Mouse (Mus musculus) stomach, embryonic 14.5 days (tissue): ENCODE measurements around the gene Trub2. TPM values are rescaled to one million over a fixed set of nuclear protein-coding genes. Genes with fewer than 3 reads are reported as not detected.
A peak's percentile ranks its signal among the peaks of the same experiment; 100 is the strongest.

Experiments
- ATAC-seq: fragments of 200-750 bp; cut with Nextera tagmentation; 2 replicates; pipeline ENCODE4 v1.8.0; 2017; ENCODE audit warnings: low read depth, moderate TSS enrichment; ENCODE audit not compliant: insufficient number of reproducible peaks, insufficient read depth, low FRiP score
- H3K27ac ChIP-seq: fragments of 300-500 bp; sonication (generic); 2 replicates; pipeline ENCODE4 v1.5.1; 2014; ENCODE audit warnings: mild to moderate bottlenecking, low read length, moderate library complexity, mixed read lengths
- H3K27me3 ChIP-seq: fragments of 300-500 bp; sonication (generic); 2 replicates; pipeline ENCODE4 v1.6.1; 2014; ENCODE audit warnings: low read length, control low read depth, mixed read lengths; ENCODE audit not compliant: control insufficient read depth, insufficient read depth
- H3K36me3 ChIP-seq: fragments of 300-500 bp; sonication (generic); 2 replicates; pipeline ENCODE4 v1.6.1; 2014; ENCODE audit warnings: mild to moderate bottlenecking, control low read depth, low read length, moderate library complexity, mixed read lengths; ENCODE audit not compliant: control insufficient read depth, insufficient read depth
- H3K4me1 ChIP-seq: fragments of 300-500 bp; sonication (generic); 2 replicates; pipeline ENCODE4 v1.6.1; 2014; ENCODE audit warnings: low read length, control low read depth, mixed read lengths; ENCODE audit not compliant: control insufficient read depth, insufficient read depth
- H3K4me2 ChIP-seq: fragments of 300-500 bp; sonication (generic); replicated peaks from 2 replicates; pipeline ENCODE4 v1.6.1; 2014; ENCODE audit warnings: low read depth, low read length, control low read depth
- H3K4me3 ChIP-seq: fragments of 300-500 bp; sonication (generic); 2 replicates; pipeline ENCODE4 v1.5.1; 2014; ENCODE audit warnings: low read depth, low read length, control low read depth
- H3K9ac ChIP-seq: fragments of 300-500 bp; sonication (generic); replicated peaks from 2 replicates; pipeline ENCODE4 v1.6.1; 2014; ENCODE audit warnings: low read depth, mild to moderate bottlenecking, control low read depth, low read length, moderate library complexity, mixed read lengths
- H3K9me3 ChIP-seq: fragments of 300-500 bp; sonication (generic); 2 replicates; pipeline ENCODE4 v1.6.1; 2016; ENCODE audit warnings: low read depth, low read length, control low read depth; ENCODE audit not compliant: control insufficient read depth
- WGBS: fragments of 180-500 bp; shearing (Covaris S2); extraction: QIAGEN DNeasy Blood & Tissue Kit; methylation state at CpG from one replicate; pipeline ENCODE4 v1.1.7; 2014; 5-methylcytosine and 5-hydroxymethylcytosine counted together
- polyA plus RNA-seq: library from polyadenylated mRNA; unstranded; fragments of >200 nt; fragmentation: Nextera tagmentation; extraction: Ambion mirVana; gene quantifications from 2 replicates; pipeline ENCODE4 v1.2.1, GENCODE M21; 2014

Trub2 gene
- polyA plus RNA-seq, 1 experiment from 2014 or later: 31.0 TPM

- Histone ChIP-seq H3K9ac (no peak overlapping the region), H3K4me2 (no peak overlapping the region), H3K36me3 (no peaks in the 10 kb centered on the region), H3K9me3 (no peaks in the 10 kb centered on the region), H3K4me1 (no peaks in the 10 kb centered on the region), H3K4me3 (no peak overlapping the region), H3K27ac (peak overlapping the region; percentile 40; the same call in 1 of the 2 replicates), H3K27me3 (no peaks in the 10 kb centered on the region)
- no peak for ATAC-seq
- 54% methylated on average over 11 of the region's 11 CpGs for WGBS
These were observed 20.2 kb downstream of the Trub2 start for GRCm38 (mm10) chr2:29767976-29768709.

GRCm38 (mm10) chr2:29764831-29765230 is 23.5 kb downstream of the Trub2 start:
- Histone ChIP-seq H3K27me3 (no peaks in the 10 kb centered on the region), H3K4me1 (no peaks in the 10 kb centered on the region), H3K36me3 (no peaks in the 10 kb centered on the region), H3K9ac (no peak overlapping the region), H3K27ac (no peak overlapping the region), H3K4me3 (no peak overlapping the region), H3K9me3 (no peaks in the 10 kb centered on the region), H3K4me2 (no peak overlapping the region)
- WGBS: 3% methylated on average over 1 of the region's 1 CpGs
- ATAC-seq: peak; percentile 68; the same call in 1 of the 2 replicates

- no peaks in the 10 kb centered on the region for H3K9me3 ChIP-seq
- H3K27ac ChIP-seq: no peak overlapping the region
- ATAC-seq: no peak
- no peaks in the 10 kb centered on the region for H3K4me1 ChIP-seq
- H3K36me3 ChIP-seq: no peaks in the 10 kb centered on the region
- H3K27me3 ChIP-seq: peaks cover 21% of the 10 kb centered on the region; the same call in 1 of the 2 replicates
- no peak overlapping the region for H3K9ac ChIP-seq
- no peak overlapping the region for H3K4me2 ChIP-seq
- no peak overlapping the region for H3K4me3 ChIP-seq
These were observed 32.6 kb downstream of the Trub2 start for GRCm38 (mm10) chr2:29755693-29756092.

GRCm38 (mm10) chr2:29752397-29752796 is 35.9 kb downstream of the Trub2 start:
- Histone ChIP-seq H3K9ac (no peak overlapping the region), H3K4me2 (no peak overlapping the region), H3K4me3 (no peak overlapping the region), H3K36me3 (no peaks in the 10 kb centered on the region), H3K4me1 (no peaks in the 10 kb centered on the region), H3K9me3 (no peaks in the 10 kb centered on the region), H3K27me3 (peaks cover 27% of the 10 kb centered on the region), H3K27ac (no peak overlapping the region)
- WGBS: 86% methylated on average over 5 of the region's 5 CpGs
- ATAC-seq: no peak

GRCm38 (mm10) chr2:29751497-29751896 is 36.8 kb downstream of the Trub2 start, which contains the start of gene Gm13420:
Gene Gm13420 (minus strand): TSS chr2:29751685.
- peak within 1 kb of the TSS; percentile 1; the same call in 1 of the 2 replicates for H3K9ac ChIP-seq
- H3K27ac ChIP-seq: peak within 1 kb of the TSS; percentile 69
- no peaks in the 10 kb centered on the region for H3K36me3 ChIP-seq
- H3K9me3 ChIP-seq: no peaks in the 10 kb centered on the region
- 4% methylated on average over 28 of the region's 28 CpGs for WGBS
- peaks cover 32% of the 10 kb centered on the region for H3K27me3 ChIP-seq
- no peaks in the 10 kb centered on the region for H3K4me1 ChIP-seq
- H3K4me2 ChIP-seq: peak within 1 kb of the TSS; percentile 32
- ATAC-seq: peak; percentile 81
- H3K4me3 ChIP-seq: peak within 1 kb of the TSS; percentile 18

- Histone ChIP-seq H3K4me3 (no peak overlapping the region), H3K36me3 (no peaks in the 10 kb centered on the region), H3K9ac (no peak overlapping the region), H3K4me2 (no peak overlapping the region), H3K9me3 (no peaks in the 10 kb centered on the region), H3K27me3 (peaks cover 32% of the 10 kb centered on the region), H3K27ac (no peak overlapping the region), H3K4me1 (no peaks in the 10 kb centered on the region)
- 81% methylated on average over 4 of the region's 4 CpGs for WGBS
- ATAC-seq: no peak
These were observed 39.8 kb downstream of the Trub2 start for GRCm38 (mm10) chr2:29748499-29748898.

- Histone ChIP-seq H3K4me1 (no peaks in the 10 kb centered on the region), H3K36me3 (no peaks in the 10 kb centered on the region), H3K4me3 (no peak overlapping the region), H3K4me2 (peak overlapping the region; percentile 55; the same call in 1 of the 2 replicates), H3K9ac (no peak overlapping the region), H3K27ac (no peak overlapping the region), H3K27me3 (peaks cover 32% of the 10 kb centered on the region), H3K9me3 (no peaks in the 10 kb centered on the region)
- 66% methylated on average over 5 of the region's 5 CpGs for WGBS
- no peak for ATAC-seq
These were observed 40.5 kb downstream of the Trub2 start for GRCm38 (mm10) chr2:29747852-29748251.

- Histone ChIP-seq H3K9ac (peak overlapping the region; percentile 18; the same call in 1 of the 2 replicates), H3K4me3 (peak overlapping the region; percentile 25), H3K27me3 (peaks cover 27% of the 10 kb centered on the region), H3K4me2 (peak overlapping the region; percentile 55), H3K9me3 (no peaks in the 10 kb centered on the region), H3K36me3 (no peaks in the 10 kb centered on the region), H3K27ac (no peak overlapping the region), H3K4me1 (no peaks in the 10 kb centered on the region)
- ATAC-seq: no peak
- 12% methylated on average over 49 of the region's 50 CpGs for WGBS
These were observed 41.0 kb downstream of the Trub2 start for GRCm38 (mm10) chr2:29747188-29747782.
